Mouse (Mus musculus) neural tube, embryonic 15.5 days (tissue): Measurements from ENCODE around the gene Bad. TPM values are rescaled to one million over a fixed set of nuclear protein-coding genes. Genes with fewer than 3 reads are reported as not detected.
A peak's percentile ranks its signal among the peaks of the same experiment; 100 is the strongest.
"Not testable (repeated sequence)": the region's sequence is repeated elsewhere in the genome, so short reads cannot be mapped to it uniquely, and the experiment has no call there.

ENCODE experiments used
- ATAC-seq: fragments of 200-750 bp; cut with Nextera tagmentation; 2 replicates; pipeline ENCODE4 v1.8.0; 2017; ENCODE audit warnings: mild to moderate bottlenecking, moderate TSS enrichment, moderate library complexity; ENCODE audit not compliant: low FRiP score
- H3K27ac ChIP-seq: fragments of 300-500 bp; sonication (generic); replicated peaks from 2 replicates; pipeline ENCODE4 v1.5.1; 2015; ENCODE audit warnings: mild to moderate bottlenecking, inconsistent platforms
- H3K27me3 ChIP-seq: fragments of 300-500 bp; sonication (generic); replicated peaks from 2 replicates; pipeline ENCODE4 v1.6.1; 2015; ENCODE audit warnings: inconsistent platforms
- H3K36me3 ChIP-seq: fragments of 300-500 bp; sonication (generic); 2 replicates; pipeline ENCODE4 v1.6.1; 2015; ENCODE audit warnings: inconsistent platforms
- H3K4me1 ChIP-seq: fragments of 300-500 bp; sonication (generic); 2 replicates; pipeline ENCODE4 v1.6.1; 2015; ENCODE audit warnings: inconsistent platforms
- H3K4me2 ChIP-seq: fragments of 300-500 bp; sonication (generic); 2 replicates; pipeline ENCODE4 v1.6.1; 2015; ENCODE audit warnings: inconsistent platforms, mild to moderate bottlenecking, moderate library complexity
- H3K4me3 ChIP-seq: fragments of 300-500 bp; sonication (generic); replicated peaks from 2 replicates; pipeline ENCODE4 v1.5.1; 2015; ENCODE audit warnings: mild to moderate bottlenecking, inconsistent platforms
- H3K9ac ChIP-seq: fragments of 300-500 bp; sonication (generic); replicated peaks from 2 replicates; pipeline ENCODE4 v1.6.1; 2015; ENCODE audit warnings: mild to moderate bottlenecking, inconsistent platforms
- H3K9me3 ChIP-seq: fragments of 300-500 bp; sonication (generic); replicated peaks from 2 replicates; pipeline ENCODE4 v1.6.1; 2016; ENCODE audit warnings: inconsistent platforms
- WGBS: fragments of 180-500 bp; shearing (Covaris S2); methylation state at CpG from one replicate; pipeline ENCODE4 v1.1.7; 2015; ENCODE audit warnings: mixed read lengths; 5-methylcytosine and 5-hydroxymethylcytosine counted together
- polyA plus RNA-seq: library from polyadenylated mRNA; unstranded; fragments of >200 nt; fragmentation: Nextera tagmentation; extraction: Ambion mirVana; gene quantifications from 2 replicates; pipeline ENCODE4 v1.2.1, GENCODE M21; 2015

The Bad gene
- polyA plus RNA-seq, 1 experiment from 2014 or later: 90.9 TPM

DNA sequence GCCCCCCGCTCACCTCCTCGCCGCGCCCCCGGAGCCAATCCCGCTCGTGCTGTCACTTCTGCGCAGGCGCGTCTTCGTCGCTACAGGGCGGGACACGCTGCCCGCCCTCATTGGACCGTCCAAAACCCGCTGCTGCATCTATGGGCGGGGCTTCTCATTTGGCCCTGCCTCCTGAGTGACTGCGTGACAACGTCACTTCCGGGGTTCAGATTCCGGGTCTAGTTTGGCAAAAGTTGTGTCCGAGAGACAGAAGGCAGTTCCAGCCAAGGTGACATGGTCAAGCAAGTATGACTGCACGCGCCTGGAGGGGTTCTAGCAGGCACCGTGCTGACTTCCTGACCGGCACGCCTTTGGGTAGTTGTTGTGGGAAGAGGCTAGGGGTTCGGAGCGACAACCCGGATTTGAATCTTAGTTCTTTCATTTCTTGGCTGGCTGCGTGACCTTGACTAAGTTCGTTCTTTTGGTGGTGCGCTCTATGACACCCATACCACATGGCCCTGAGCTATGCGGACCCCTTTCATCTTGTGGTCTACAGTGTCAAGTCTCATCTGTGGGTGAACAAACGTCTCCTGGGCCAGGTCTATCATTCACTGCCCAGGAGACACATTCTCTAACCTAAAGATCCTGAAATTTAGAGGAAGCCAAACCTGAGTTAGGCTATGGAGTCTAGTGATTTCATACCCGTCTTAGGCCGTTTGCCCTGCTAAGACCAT, 38.9 kb downstream of the Bad start, which contains the start of gene Fkbp2:
Gene Fkbp2, minus strand, starts transcription at position 121 of the 713 bp plus-strand sequence.
- Histone ChIP-seq H3K27me3 (no peaks in the 10 kb centered on the region), H3K36me3 (peaks cover 38% of the 10 kb centered on the region), H3K9ac (peak within 1 kb of the TSS; percentile 74), H3K4me3 (peak within 1 kb of the TSS; percentile 71), H3K4me2 (peak within 1 kb of the TSS; percentile 82), H3K4me1 (peaks cover 57% of the 10 kb centered on the region), H3K27ac (peak within 1 kb of the TSS; percentile 99), H3K9me3 (no peaks in the 10 kb centered on the region)
- WGBS: 2% methylated on average over 38 of the region's 38 CpGs
- ATAC-seq: peak; percentile 92

DNA sequence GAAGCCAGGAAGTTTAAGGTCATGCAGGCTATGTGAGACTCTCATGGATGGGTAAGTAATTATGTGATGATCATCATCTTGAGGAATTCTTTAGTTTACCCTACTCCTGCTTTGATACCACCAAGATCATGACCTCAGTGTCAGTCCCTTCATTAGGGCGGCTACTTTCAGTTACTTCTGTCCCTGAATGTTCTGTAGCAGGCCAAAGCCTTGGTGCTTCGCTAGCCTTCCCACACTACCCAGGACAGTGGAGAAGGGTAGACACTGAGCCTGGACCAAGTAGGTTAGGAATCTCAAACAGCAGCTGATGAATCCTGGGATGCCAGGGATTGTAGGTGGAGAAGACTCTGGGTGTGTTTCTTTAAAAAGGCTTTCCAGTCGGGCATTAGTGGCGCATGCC, 39.8 kb downstream of the Bad start:
- peak overlapping the region; percentile 71; the same call in 1 of the 2 replicates for H3K4me3 ChIP-seq
- H3K27ac ChIP-seq: no peak overlapping the region
- no peaks in the 10 kb centered on the region for H3K27me3 ChIP-seq
- peaks cover 56% of the 10 kb centered on the region for H3K4me1 ChIP-seq
- ATAC-seq: no peak
- peaks cover 41% of the 10 kb centered on the region for H3K36me3 ChIP-seq
- H3K9ac ChIP-seq: no peak overlapping the region
- H3K4me2 ChIP-seq: peak overlapping the region; percentile 82
- H3K9me3 ChIP-seq: no peaks in the 10 kb centered on the region
- WGBS: 93% methylated on average over 4 of the region's 4 CpGs

DNA sequence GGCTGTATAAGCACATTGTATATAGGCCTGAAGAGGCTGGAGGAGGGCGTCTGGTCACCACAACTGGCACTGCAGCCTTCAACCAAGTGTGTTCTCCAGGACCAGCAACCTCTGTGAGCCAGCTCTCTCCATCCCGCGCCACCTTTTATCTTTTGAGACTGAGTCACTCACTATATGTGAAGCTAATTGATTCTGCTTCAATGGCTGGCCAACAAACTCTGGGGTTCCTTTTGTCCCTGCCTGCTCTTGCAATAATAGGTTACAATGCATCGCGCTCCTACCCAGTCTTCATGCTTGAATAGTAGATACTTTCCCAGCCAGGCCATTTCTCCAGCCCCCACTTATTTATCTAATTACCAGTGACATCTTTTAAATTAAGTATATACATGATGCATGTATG, 42.0 kb downstream of the Bad start:
- no peak for ATAC-seq
- WGBS: 38% methylated on average over 5 of the region's 5 CpGs
- H3K27ac ChIP-seq: no peak overlapping the region

GRCm38 (mm10) chr19:6985300-6985699, 43.6 kb downstream of the Bad start:
- H3K4me2 ChIP-seq: no peak overlapping the region
- ATAC-seq: no peak
- H3K27me3 ChIP-seq: no peaks in the 10 kb centered on the region
- peaks cover 27% of the 10 kb centered on the region for H3K36me3 ChIP-seq
- no peak overlapping the region for H3K27ac ChIP-seq
- H3K4me3 ChIP-seq: no peak overlapping the region
- 84% methylated on average over 19 of the region's 19 CpGs for WGBS
- peaks cover 38% of the 10 kb centered on the region for H3K4me1 ChIP-seq
- H3K9me3 ChIP-seq: no peaks in the 10 kb centered on the region
- no peak overlapping the region for H3K9ac ChIP-seq

More for the DNA sequence above, 42.0 kb downstream of the Bad start:
- Histone ChIP-seq H3K4me3 (no peak overlapping the region), H3K4me1 (peaks cover 49% of the 10 kb centered on the region), H3K9ac (no peak overlapping the region), H3K4me2 (no peak overlapping the region), H3K9me3 (no peaks in the 10 kb centered on the region), H3K27me3 (no peaks in the 10 kb centered on the region), H3K36me3 (peaks cover 27% of the 10 kb centered on the region)

DNA sequence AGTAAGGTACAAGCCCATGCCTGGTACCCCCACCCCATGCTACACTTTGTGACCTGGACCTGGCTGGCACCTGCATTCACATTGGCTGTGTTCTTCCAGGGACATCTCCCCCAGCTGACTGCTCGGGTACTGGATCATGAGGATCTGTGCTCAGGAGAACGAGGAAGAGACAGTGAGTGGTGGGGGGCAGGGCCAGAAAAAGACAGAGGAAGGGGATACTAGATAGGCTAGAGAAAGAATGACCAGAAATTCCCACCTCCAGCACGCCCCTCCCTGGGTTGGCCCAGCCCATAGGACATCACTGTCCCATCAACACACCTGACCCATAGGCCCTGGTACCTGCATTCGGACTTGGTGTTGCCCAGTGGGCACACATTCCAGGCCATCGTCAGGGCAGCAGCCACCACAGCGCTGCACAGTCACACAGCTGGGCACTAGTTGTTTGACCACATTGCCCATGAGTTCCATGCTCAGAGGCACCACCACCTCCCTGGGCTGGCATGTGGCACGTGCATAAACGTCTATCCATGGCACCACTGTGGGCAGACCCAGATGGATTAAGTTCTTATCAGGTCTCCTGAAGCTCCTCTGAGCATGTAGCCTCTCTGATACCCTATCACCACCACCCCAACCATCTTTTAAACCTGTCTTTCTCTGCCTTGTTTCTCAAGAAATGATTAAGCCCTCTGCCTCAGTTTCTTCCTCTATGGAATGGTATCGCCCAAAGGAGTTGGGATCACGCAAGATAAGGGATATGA, 44.5 kb downstream of the Bad start:
- H3K4me1 ChIP-seq: peaks cover 33% of the 10 kb centered on the region
- no peak for ATAC-seq
- H3K9ac ChIP-seq: peak overlapping the region; percentile 92; the same call in 1 of the 2 replicates
- 83% methylated on average over 10 of the region's 10 CpGs for WGBS
- peaks cover 27% of the 10 kb centered on the region for H3K36me3 ChIP-seq
- no peaks in the 10 kb centered on the region for H3K9me3 ChIP-seq
- no peaks in the 10 kb centered on the region for H3K27me3 ChIP-seq
- peak overlapping the region; percentile 80 for H3K4me3 ChIP-seq
- peak overlapping the region; percentile 88 for H3K4me2 ChIP-seq
- H3K27ac ChIP-seq: peak overlapping the region; percentile 86

- no peaks in the 10 kb centered on the region for H3K27me3 ChIP-seq
- under 1% methylated on average over 65 of the region's 85 CpGs for WGBS
Observed at GRCm38 (mm10) chr19:6987061-6987903, 45.6 kb downstream of the Bad start, which contains the start of gene Vegfb. Gene Vegfb (minus strand): TSS chr19:6987651.

DNA sequence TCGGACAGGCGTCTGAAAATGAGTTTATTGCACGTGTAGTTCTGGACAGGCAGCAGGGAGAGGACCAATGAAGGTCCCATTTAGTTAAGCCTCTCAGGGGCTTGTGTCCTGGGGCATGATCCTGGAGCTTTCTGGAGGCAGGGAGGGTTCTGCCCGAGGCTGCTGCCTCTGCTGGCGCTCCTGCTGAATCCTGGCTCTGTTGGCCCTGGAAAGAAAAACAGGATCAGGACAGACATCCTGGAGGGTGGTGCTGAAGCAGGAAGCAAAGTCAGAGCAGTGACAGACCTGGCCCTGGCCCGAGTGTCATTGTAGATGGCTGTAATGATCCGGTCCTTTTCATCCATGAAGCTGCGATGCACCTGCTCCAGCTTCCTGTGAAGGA, 46.2 kb downstream of the Bad start:
- H3K27ac ChIP-seq: peak overlapping the region; percentile 86
- no peaks in the 10 kb centered on the region for H3K27me3 ChIP-seq
- peaks cover 18% of the 10 kb centered on the region for H3K36me3 ChIP-seq
- H3K4me2 ChIP-seq: peak overlapping the region; percentile 88
- WGBS: 3% methylated on average over 8 of the region's 8 CpGs
- ATAC-seq: 0 out of 2 replicates have a peak, but pooled peaks have one; percentile 0
- H3K4me1 ChIP-seq: peaks cover 41% of the 10 kb centered on the region
- H3K9ac ChIP-seq: peak overlapping the region; percentile 92
- no peaks in the 10 kb centered on the region for H3K9me3 ChIP-seq
- peak overlapping the region; percentile 80 for H3K4me3 ChIP-seq

More at GRCm38 (mm10) chr19:6987061-6987903, 45.6 kb downstream of the Bad start, which contains the start of gene Vegfb:
- Histone ChIP-seq H3K9ac (peak within 1 kb of the TSS; percentile 92), H3K4me3 (peak within 1 kb of the TSS; percentile 80), H3K27ac (peak within 1 kb of the TSS; percentile 86), H3K4me2 (peak within 1 kb of the TSS; percentile 88), H3K9me3 (no peaks in the 10 kb centered on the region), H3K36me3 (peaks cover 24% of the 10 kb centered on the region), H3K4me1 (peaks cover 38% of the 10 kb centered on the region)
- peak; percentile 56 for ATAC-seq

GRCm38 (mm10) chr19:6989251-6989650, 47.6 kb downstream of the Bad start:
- ATAC-seq: no peak
- Histone ChIP-seq H3K9ac (no peak overlapping the region), H3K4me1 (peaks cover 50% of the 10 kb centered on the region), H3K27ac (no peak overlapping the region), H3K9me3 (no peaks in the 10 kb centered on the region), H3K4me3 (no peak overlapping the region), H3K36me3 (peaks cover 12% of the 10 kb centered on the region), H3K4me2 (no peak overlapping the region), H3K27me3 (no peaks in the 10 kb centered on the region)
- 95% methylated on average over 8 of the region's 8 CpGs for WGBS

GRCm38 (mm10) chr19:6990712-6991111, 49.1 kb downstream of the Bad start:
- Histone ChIP-seq H3K27ac (no peak overlapping the region), H3K4me1 (peaks cover 58% of the 10 kb centered on the region)
- 86% methylated on average over 6 of the region's 6 CpGs for WGBS

DNA sequence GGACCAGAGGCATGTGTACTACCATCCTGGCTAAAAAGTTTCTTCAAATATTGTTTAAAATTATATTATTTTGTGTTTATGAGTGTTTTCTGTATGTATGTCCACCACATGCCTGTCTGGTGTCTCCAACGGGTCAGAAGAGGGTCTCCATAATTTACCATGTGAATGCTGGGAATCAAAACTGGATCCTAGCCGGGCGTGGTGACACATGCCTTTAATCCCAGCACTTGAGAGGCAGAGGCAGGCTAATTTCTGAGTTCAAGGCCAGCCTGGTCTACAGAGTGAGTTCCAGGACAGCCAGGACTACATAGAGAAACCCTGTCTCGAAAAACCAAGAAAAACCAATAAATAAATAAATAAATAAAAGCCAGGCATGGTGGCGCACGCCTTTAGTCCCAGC, 49.5 kb downstream of the Bad start:
- H3K4me1 ChIP-seq: peaks cover 54% of the 10 kb centered on the region
- ATAC-seq, H3K9me3 ChIP-seq, H3K27me3 ChIP-seq, H3K4me3 ChIP-seq, H3K27ac ChIP-seq, H3K4me2 ChIP-seq, H3K9ac ChIP-seq, H3K36me3 ChIP-seq: not testable (repeated sequence)
- 94% methylated on average over 6 of the region's 6 CpGs for WGBS

More at GRCm38 (mm10) chr19:6990712-6991111, 49.1 kb downstream of the Bad start:
- no peak overlapping the region for H3K4me2 ChIP-seq
- no peak overlapping the region for H3K9ac ChIP-seq
- ATAC-seq: no peak
- H3K27me3 ChIP-seq: no peaks in the 10 kb centered on the region
- H3K9me3 ChIP-seq: no peaks in the 10 kb centered on the region
- 0 out of 2 replicates have a peak, but pooled peaks cover under 1% of the 10 kb centered on the region for H3K36me3 ChIP-seq
- H3K4me3 ChIP-seq: no peak overlapping the region
